Mouse (Mus musculus) CH12.LX (cell line): Measurements from ENCODE around the gene Mrpl51.

ENCODE experiments used
- BHLHE40 ChIP-seq: IDR thresholded peaks from 2 replicates; pipeline ENCODE4 v1.6.1; 2011; ENCODE audit warnings: mild to moderate bottlenecking, low read depth, low read length, improper control_type of control experiment
- CHD1 ChIP-seq: IDR thresholded peaks from 2 replicates; pipeline ENCODE4 v1.6.1; 2012; ENCODE audit warnings: low read depth, low read length, improper control_type of control experiment, inconsistent platforms
- CHD2 ChIP-seq: IDR thresholded peaks from 2 replicates; pipeline ENCODE4 v1.6.1; 2011; ENCODE audit warnings: low read length, improper control_type of control experiment
- CTCF ChIP-seq, 2 experiments: IDR thresholded peaks in 1 of 2; conservative IDR thresholded peaks in 1 of 2; 2 replicates each; pipeline ENCODE4 v1.5.1; 2011 to 2012; ENCODE audit warnings: low read depth in 2 of 2, low read length in 2 of 2, improper control_type of control experiment in 1 of 2, inconsistent platforms in 1 of 2, mild to moderate bottlenecking in 1 of 2, moderate library complexity in 1 of 2
- ETS1 ChIP-seq: conservative IDR thresholded peaks from 2 replicates; pipeline ENCODE4 v1.6.1; 2012; ENCODE audit warnings: low read depth, mild to moderate bottlenecking, inconsistent platforms, low read length, improper control_type of control experiment, moderate library complexity
- GABPA ChIP-seq: IDR thresholded peaks from 2 replicates; pipeline ENCODE4 v1.6.1; 2012; ENCODE audit warnings: low read depth, low read length, improper control_type of control experiment, inconsistent platforms; ENCODE audit not compliant: insufficient replicate concordance
- JUND ChIP-seq: conservative IDR thresholded peaks from 2 replicates; pipeline ENCODE4 v1.6.1; 2011; ENCODE audit warnings: low read depth, low read length, improper control_type of control experiment
- KAT2A ChIP-seq: IDR thresholded peaks from 2 replicates; pipeline ENCODE4 v1.6.1; 2012; ENCODE audit warnings: low read length, improper control_type of control experiment, inconsistent platforms; ENCODE audit not compliant: insufficient replicate concordance
- MAX ChIP-seq: IDR thresholded peaks from 2 replicates; pipeline ENCODE4 v1.6.1; 2011; ENCODE audit warnings: low read length, improper control_type of control experiment
- MXI1 ChIP-seq: IDR thresholded peaks from 2 replicates; pipeline ENCODE4 v1.6.1; 2011; ENCODE audit warnings: mild to moderate bottlenecking, low read depth, low read length, improper control_type of control experiment
- POLR2A ChIP-seq: IDR thresholded peaks from 2 replicates; pipeline ENCODE4 v1.6.1; 2011; ENCODE audit warnings: low read depth, mild to moderate bottlenecking, improper control_type of control experiment, low read length
- POLR2AphosphoS2 ChIP-seq: IDR thresholded peaks from 2 replicates; pipeline ENCODE4 v1.6.1; 2011; ENCODE audit warnings: low read depth, low read length, improper control_type of control experiment

DNA sequence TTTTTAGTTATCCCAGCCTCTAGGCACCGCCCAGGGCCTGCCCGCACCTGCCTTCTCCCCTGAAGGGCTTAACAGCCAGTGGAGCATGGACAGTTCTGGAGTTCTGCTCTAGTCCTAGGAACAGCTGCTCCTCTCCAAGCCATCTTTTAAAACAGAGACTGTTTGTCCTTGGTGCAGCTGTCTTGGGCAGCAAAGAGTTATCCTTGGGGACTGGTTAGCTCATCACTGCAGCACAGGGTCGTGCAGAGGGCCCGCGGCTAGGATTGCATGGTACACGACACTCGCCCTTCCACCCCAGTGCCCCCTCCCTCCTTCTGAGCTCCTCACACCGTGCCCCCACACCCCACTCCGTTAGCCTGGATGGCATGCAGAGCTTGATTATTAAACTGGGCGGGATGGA lies 44.3 kb upstream of the Mrpl51 start:
- no peak for TF ChIP-seq MAX
- no peak for TF ChIP-seq CTCF (conservative IDR thresholded peaks at IDR 0.05 in 1 of 2, IDR thresholded peaks at IDR 0.05 in 1 of 2; ENCODE audit: low read depth in 2 of 2, low read length in 2 of 2)
- no peak for TF ChIP-seq POLR2A
- TF ChIP-seq MXI1: no peak
- TF ChIP-seq JUND: no peak
- TF ChIP-seq ETS1: no peak
- no peak for TF ChIP-seq CHD2
- TF ChIP-seq GABPA: no peak
- no peak for TF ChIP-seq BHLHE40
- no peak for TF ChIP-seq POLR2AphosphoS2
- no peak for TF ChIP-seq KAT2A
- TF ChIP-seq CHD1: no peak
